Mouse (Mus musculus) hindbrain, postnatal 0 days (tissue): ENCODE results near the gene Plcg2. TPM values are rescaled to one million over a fixed set of nuclear protein-coding genes. Genes with fewer than 3 reads are reported as not detected.

Experiments
- ATAC-seq: fragments of 200-750 bp; cut with Nextera tagmentation; 2 replicates; pipeline ENCODE4 v1.8.0; 2017; ENCODE audit warnings: mild to moderate bottlenecking, moderate TSS enrichment, moderate library complexity
- DNase-seq: peaks from one replicate; pipeline ENCODE4 v3.0.0-alpha.2; 2015; ENCODE audit warnings: low spot score
- H3K27ac ChIP-seq: fragments of 300-500 bp; sonication (generic); 2 replicates; pipeline ENCODE4 v1.5.1; 2014; ENCODE audit warnings: mild to moderate bottlenecking
- H3K27me3 ChIP-seq: fragments of 300-500 bp; sonication (generic); 2 replicates; pipeline ENCODE4 v1.6.1; 2014; ENCODE audit warnings: low read length, mixed read lengths; ENCODE audit not compliant: insufficient read depth
- H3K36me3 ChIP-seq: fragments of 300-500 bp; sonication (generic); 2 replicates; pipeline ENCODE4 v1.6.1; 2014; ENCODE audit warnings: low read length, mixed read lengths; ENCODE audit not compliant: insufficient read depth
- H3K4me1 ChIP-seq: fragments of 300-500 bp; sonication (generic); 2 replicates; pipeline ENCODE4 v1.6.1; 2014; ENCODE audit warnings: antibody characterized with exemption, low read length, mixed read lengths; ENCODE audit not compliant: insufficient read depth
- H3K4me2 ChIP-seq: fragments of 300-500 bp; sonication (generic); 2 replicates; pipeline ENCODE4 v1.6.1; 2014; ENCODE audit warnings: low read depth, mild to moderate bottlenecking, low read length, moderate library complexity, mixed read lengths
- H3K4me3 ChIP-seq: fragments of 300-500 bp; sonication (generic); 2 replicates; pipeline ENCODE4 v1.5.1; 2014; ENCODE audit warnings: low read length
- H3K9ac ChIP-seq: fragments of 300-500 bp; sonication (generic); replicated peaks from 2 replicates; pipeline ENCODE4 v1.6.1; 2014; ENCODE audit warnings: mild to moderate bottlenecking, low read length, moderate library complexity, mixed read lengths
- H3K9me3 ChIP-seq: fragments of 300-500 bp; sonication (generic); 2 replicates; pipeline ENCODE4 v1.6.1; 2016; ENCODE audit warnings: low read length, mixed read lengths
- CTCF ChIP-seq: IDR thresholded peaks from 2 replicates; pipeline ENCODE4 v1.5.1; 2016; ENCODE audit warnings: antibody characterized with exemption, control low read depth, low read depth
- WGBS: fragments of 180-500 bp; shearing (Covaris S2); extraction: QIAGEN DNeasy Blood & Tissue Kit; methylation state at CpG from one replicate; pipeline ENCODE4 v1.1.7; 2014; 5-methylcytosine and 5-hydroxymethylcytosine counted together
- polyA plus RNA-seq: library from polyadenylated mRNA; unstranded; fragments of >200 nt; fragmentation: Nextera tagmentation; extraction: Ambion mirVana; gene quantifications from 2 replicates; pipeline ENCODE4 v1.2.1, GENCODE M21; 2015
- total RNA-seq: library from RNA; depleted of rRNA; stranded (reverse); fragments of >200 nt; gene quantifications from 2 replicates; pipeline ENCODE4 v1.2.3, GENCODE M21; 2014

Plcg2 gene
- total and polyA plus RNA-seq, 2 experiments from 2014 or later, result 1.5 to 2.5 TPM

DNA sequence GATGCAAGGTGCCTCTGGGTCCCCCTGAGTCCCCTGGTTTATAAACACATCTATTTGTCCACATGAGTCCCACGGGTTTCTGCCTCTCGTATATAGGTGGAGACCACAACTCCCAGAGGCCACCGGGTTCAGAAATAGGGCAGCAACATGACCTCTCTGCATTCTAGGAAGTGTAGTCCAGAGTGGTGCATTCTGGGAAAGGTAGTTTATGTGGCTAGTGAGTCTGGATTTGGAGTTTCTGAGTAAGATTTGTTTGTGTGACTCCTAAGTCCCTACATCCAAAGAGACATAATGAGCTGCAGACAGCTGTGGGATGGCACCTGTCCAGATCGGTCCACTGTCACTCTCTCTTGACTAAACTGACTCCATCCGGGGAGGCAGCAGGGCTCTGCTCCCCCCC, 17.6 kb upstream of the Plcg2 start:
- Histone ChIP-seq H3K27ac (no peak overlapping the region), H3K4me1 (no peaks in the 10 kb centered on the region), H3K4me2 (no peak overlapping the region), H3K9ac (no peak overlapping the region), H3K9me3 (0 out of 2 replicates have a peak, but pooled peaks cover 6% of the 10 kb centered on the region), H3K36me3 (no peaks in the 10 kb centered on the region), H3K27me3 (no peaks in the 10 kb centered on the region), H3K4me3 (no peak overlapping the region)
- peak; percentile 34 for DNase-seq
- WGBS, result 66% methylated on average over 5 of the region's 5 CpGs
- ATAC-seq, result no peak
- no peak for TF ChIP-seq CTCF

GRCm38 (mm10) chr8:117481830-117482229, 16.3 kb upstream of the Plcg2 start:
- no peak overlapping the region for H3K4me2 ChIP-seq
- H3K9ac ChIP-seq, result no peak overlapping the region
- DNase-seq (no peak), ATAC-seq (no peak)
- no peak overlapping the region for H3K4me3 ChIP-seq
- H3K36me3 ChIP-seq, result no peaks in the 10 kb centered on the region
- no peaks in the 10 kb centered on the region for H3K27me3 ChIP-seq
- no peak for TF ChIP-seq CTCF
- H3K27ac ChIP-seq, result no peak overlapping the region
- 0 out of 2 replicates have a peak, but pooled peaks cover 6% of the 10 kb centered on the region for H3K9me3 ChIP-seq
- WGBS, result 81% methylated on average over 5 of the region's 5 CpGs
- H3K4me1 ChIP-seq, result no peaks in the 10 kb centered on the region

DNA sequence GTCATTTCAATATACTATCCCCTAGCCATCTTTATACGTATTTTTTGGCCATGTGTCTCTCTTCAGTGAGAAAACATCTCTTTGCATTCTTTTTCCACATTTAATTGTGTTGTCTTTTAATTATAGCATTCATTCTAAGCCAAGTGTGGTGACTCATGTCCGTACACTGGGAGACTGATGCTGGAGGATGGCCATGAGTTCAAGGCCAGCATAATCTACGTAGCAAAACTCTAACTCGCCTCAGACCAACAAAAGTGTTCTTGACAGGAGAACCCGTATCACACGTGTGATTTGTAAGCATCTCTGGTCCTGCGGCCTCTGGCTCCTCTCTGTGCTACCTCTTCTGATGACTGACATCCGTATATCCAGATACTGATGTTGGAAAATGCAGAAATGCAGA, 13.4 kb upstream of the Plcg2 start:
- Histone ChIP-seq H3K27me3 (no peaks in the 10 kb centered on the region), H3K27ac (no peak overlapping the region), H3K4me3 (no peak overlapping the region), H3K36me3 (no peaks in the 10 kb centered on the region), H3K9me3 (0 out of 2 replicates have a peak, but pooled peaks cover 3% of the 10 kb centered on the region), H3K9ac (no peak overlapping the region), H3K4me2 (no peak overlapping the region), H3K4me1 (no peaks in the 10 kb centered on the region)
- no peak for TF ChIP-seq CTCF
- DNase-seq (no peak), ATAC-seq (no peak)
- 85% methylated on average over 8 of the region's 8 CpGs for WGBS

GRCm38 (mm10) chr8:117485316-117485715, 12.8 kb upstream of the Plcg2 start:
- H3K27me3 ChIP-seq, result no peaks in the 10 kb centered on the region
- no peak for TF ChIP-seq CTCF
- no peak for DNase-seq
- H3K4me3 ChIP-seq, result no peak overlapping the region
- WGBS, result 86% methylated on average over 1 of the region's 1 CpGs
- no peak overlapping the region for H3K9ac ChIP-seq
- no peak overlapping the region for H3K27ac ChIP-seq
- no peak overlapping the region for H3K4me2 ChIP-seq
- no peaks in the 10 kb centered on the region for H3K36me3 ChIP-seq
- no peaks in the 10 kb centered on the region for H3K9me3 ChIP-seq
- ATAC-seq, result no peak
- H3K4me1 ChIP-seq, result no peaks in the 10 kb centered on the region

GRCm38 (mm10) chr8:117488246-117489005, 9.7 kb upstream of the Plcg2 start:
- WGBS, result 85% methylated on average over 10 of the region's 10 CpGs
- no peaks in the 10 kb centered on the region for H3K36me3 ChIP-seq
- H3K4me2 ChIP-seq, result no peak overlapping the region

DNA sequence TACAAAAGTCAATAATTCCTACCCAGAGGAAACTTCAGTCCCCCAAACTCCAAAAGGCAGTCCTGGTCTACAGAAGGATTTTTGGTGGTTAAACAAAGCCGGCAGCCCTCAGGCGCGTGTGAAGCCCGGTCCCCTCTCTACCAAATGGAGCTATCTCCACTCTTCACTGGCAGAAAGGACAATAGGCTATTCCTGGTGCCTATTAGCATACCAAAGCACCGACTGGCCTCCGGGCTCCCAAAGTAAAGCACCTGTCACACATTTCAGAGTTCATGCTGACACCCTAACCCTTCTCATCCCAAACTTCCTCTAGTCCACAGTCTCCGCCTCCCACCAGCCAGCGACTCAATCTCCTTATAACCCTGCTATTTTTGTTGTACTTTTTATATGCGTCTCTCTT, 4.5 kb upstream of the Plcg2 start:
- ATAC-seq (no peak), DNase-seq (no peak)
- no peaks in the 10 kb centered on the region for H3K36me3 ChIP-seq
- no peak overlapping the region for H3K9ac ChIP-seq
- H3K4me1 ChIP-seq, result no peaks in the 10 kb centered on the region; the same call in 1 of the 2 replicates
- H3K4me2 ChIP-seq, result no peak overlapping the region
- WGBS, result 16% methylated on average over 9 of the region's 9 CpGs
- no peak for TF ChIP-seq CTCF
- no peak overlapping the region for H3K27ac ChIP-seq
- peaks cover 6% of the 10 kb centered on the region; the same call in 1 of the 2 replicates for H3K27me3 ChIP-seq
- no peaks in the 10 kb centered on the region for H3K9me3 ChIP-seq
- no peak overlapping the region for H3K4me3 ChIP-seq

More at GRCm38 (mm10) chr8:117488246-117489005, 9.7 kb upstream of the Plcg2 start:
- no peak for TF ChIP-seq CTCF
- Histone ChIP-seq H3K27ac (no peak overlapping the region), H3K9ac (no peak overlapping the region), H3K27me3 (no peaks in the 10 kb centered on the region), H3K4me1 (no peaks in the 10 kb centered on the region), H3K9me3 (no peaks in the 10 kb centered on the region), H3K4me3 (no peak overlapping the region)
- ATAC-seq, result no peak
- DNase-seq, result no peak

DNA sequence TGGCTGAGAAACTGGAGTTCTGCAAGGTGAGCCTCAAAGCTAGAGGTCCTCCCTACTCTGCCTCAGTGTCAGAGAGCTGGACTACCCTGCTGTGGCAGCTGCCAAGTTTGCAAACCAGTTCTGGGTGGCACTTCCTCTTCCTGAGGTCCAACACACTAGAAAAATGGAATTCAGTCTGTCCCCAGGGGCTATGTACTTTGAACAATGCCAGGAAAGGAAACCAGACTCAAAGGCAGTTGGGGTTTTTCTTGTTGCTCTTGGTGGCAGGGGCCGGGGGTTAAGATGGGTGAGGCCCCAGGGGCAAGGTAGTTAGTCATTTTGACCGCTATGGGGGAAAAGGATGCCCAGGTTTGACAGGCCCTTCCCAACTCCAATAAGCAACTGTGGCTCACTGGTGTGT, 3.2 kb upstream of the Plcg2 start:
- H3K4me1 ChIP-seq, result no peaks in the 10 kb centered on the region; the same call in 1 of the 2 replicates
- ATAC-seq (no peak), DNase-seq (no peak)
- H3K4me3 ChIP-seq, result no peak overlapping the region
- no peak for TF ChIP-seq CTCF
- no peak overlapping the region for H3K9ac ChIP-seq
- no peaks in the 10 kb centered on the region for H3K36me3 ChIP-seq
- H3K9me3 ChIP-seq, result no peaks in the 10 kb centered on the region
- no peak overlapping the region for H3K27ac ChIP-seq
- no peak overlapping the region for H3K4me2 ChIP-seq
- WGBS, result 80% methylated on average over 2 of the region's 2 CpGs
- H3K27me3 ChIP-seq, result peaks cover 6% of the 10 kb centered on the region; the same call in 1 of the 2 replicates
